Mouse (Mus musculus) embryonic fibroblast, embryonic 13.5 days (primary cell): ENCODE measurements around the gene Tab1.

Source experiments
- CTCF ChIP-seq: IDR thresholded peaks from 2 replicates; pipeline ENCODE4 v1.5.1; 2011; ENCODE audit warnings: mild to moderate bottlenecking, control low read depth, low read length, moderate library complexity, borderline replicate concordance; ENCODE audit not compliant: insufficient read depth
- POLR2A ChIP-seq: IDR thresholded peaks from 2 replicates; pipeline ENCODE4 v1.6.1; 2011; ENCODE audit warnings: low read depth, mild to moderate bottlenecking, control low read depth, low read length, moderate library complexity

DNA sequence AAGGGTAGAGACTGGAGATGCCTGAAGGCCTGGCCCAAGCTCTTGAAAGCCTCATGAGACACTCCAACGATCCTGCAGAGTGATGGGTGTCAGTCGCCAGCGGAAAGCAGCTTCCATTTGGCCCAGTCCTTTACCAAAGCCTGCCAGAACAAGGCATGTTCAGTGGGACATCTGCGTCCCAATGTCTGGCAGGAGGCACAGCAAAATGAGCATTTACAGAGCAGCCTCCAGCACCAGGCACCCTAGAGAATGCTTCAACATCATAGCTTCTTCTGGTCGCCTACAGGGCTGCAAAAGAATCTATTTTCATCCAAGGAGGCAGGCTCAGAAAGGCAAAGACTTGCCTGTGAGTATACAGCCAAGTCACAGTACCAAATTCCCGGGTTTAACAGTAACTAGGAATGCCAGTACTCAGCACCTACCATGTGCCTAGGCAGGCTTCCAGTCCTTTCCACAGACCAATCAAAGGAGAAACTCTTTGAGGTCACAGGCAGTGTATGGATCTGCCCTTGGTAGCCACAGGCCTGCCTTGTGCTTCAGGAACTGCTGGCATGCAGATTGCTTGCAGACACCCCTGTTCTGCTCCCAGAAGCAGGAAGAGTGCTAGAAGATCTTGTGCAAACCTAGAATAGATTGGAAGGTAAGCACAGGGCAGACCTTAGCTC, 69.3 kb downstream of the Tab1 start:
- TF ChIP-seq POLR2A (no peak), CTCF (no peak)
